Mouse (Mus musculus) embryonic fibroblast, embryonic 13.5 days (primary cell): Measurements from ENCODE around the gene Trim14. TPM values are rescaled to one million over a fixed set of nuclear protein-coding genes. Genes with fewer than 3 reads are reported as not detected.
A peak's percentile ranks its signal among the peaks of the same experiment; 100 is the strongest.

Experiments used
- H3K27ac ChIP-seq: 2 replicates; pipeline ENCODE4 v1.5.1; 2012; ENCODE audit warnings: low read length, control low read depth, inconsistent platforms; ENCODE audit not compliant: insufficient read depth
- H3K4me1 ChIP-seq: 2 replicates; pipeline ENCODE4 v1.6.1; 2011; ENCODE audit warnings: low read length; ENCODE audit not compliant: control insufficient read depth, insufficient read depth
- H3K4me3 ChIP-seq: 2 replicates; pipeline ENCODE4 v1.5.1; 2011; ENCODE audit warnings: mild to moderate bottlenecking, control low read depth, low read length; ENCODE audit not compliant: insufficient read depth
- CTCF ChIP-seq: IDR thresholded peaks from 2 replicates; pipeline ENCODE4 v1.5.1; 2011; ENCODE audit warnings: mild to moderate bottlenecking, control low read depth, low read length, moderate library complexity, borderline replicate concordance; ENCODE audit not compliant: insufficient read depth
- POLR2A ChIP-seq: IDR thresholded peaks from 2 replicates; pipeline ENCODE4 v1.6.1; 2011; ENCODE audit warnings: low read depth, mild to moderate bottlenecking, control low read depth, low read length, moderate library complexity
- polyA plus RNA-seq: library from polyadenylated mRNA; stranded (reverse); fragments of >200 nt; gene quantifications from 2 replicates; pipeline ENCODE4 v1.2.4, GENCODE M21; 2011; ENCODE audit warnings: low read depth; ENCODE audit not compliant: missing spikeins, insufficient read length

The Trim14 gene
- polyA plus RNA-seq, 1 experiment: 0.93 TPM

GRCm38 (mm10) chr4:46526798-46527557 lies 9.0 kb downstream of the Trim14 start:
- Histone ChIP-seq H3K4me3 (peak overlapping the region; percentile 25; the same call in 1 of the 2 replicates), H3K27ac (no peak overlapping the region), H3K4me1 (no peaks in the 10 kb centered on the region)
- TF ChIP-seq CTCF: peak; percentile 32; the same call in 1 of the 2 replicates
- TF ChIP-seq POLR2A: no peak

GRCm38 (mm10) chr4:46526226-46526625 lies 9.7 kb downstream of the Trim14 start:
- TF ChIP-seq POLR2A (no peak), CTCF (no peak)
- no peak overlapping the region for H3K4me3 ChIP-seq
- H3K4me1 ChIP-seq: no peaks in the 10 kb centered on the region
- no peak overlapping the region for H3K27ac ChIP-seq

- Histone ChIP-seq H3K4me3 (no peak overlapping the region), H3K4me1 (no peaks in the 10 kb centered on the region), H3K27ac (no peak overlapping the region)
- TF ChIP-seq POLR2A: no peak
- no peak for TF ChIP-seq CTCF
These were observed 12.6 kb downstream of the Trim14 start for GRCm38 (mm10) chr4:46523324-46523723.

- H3K27ac ChIP-seq: no peak overlapping the region
- H3K4me1 ChIP-seq: no peaks in the 10 kb centered on the region
- no peak for TF ChIP-seq POLR2A
- no peak for TF ChIP-seq CTCF
- no peak overlapping the region for H3K4me3 ChIP-seq
These were observed 14.5 kb downstream of the Trim14 start for GRCm38 (mm10) chr4:46521457-46521856.

- H3K27ac ChIP-seq: no peak overlapping the region
- no peak overlapping the region for H3K4me3 ChIP-seq
- no peak for TF ChIP-seq POLR2A
- no peak for TF ChIP-seq CTCF
- H3K4me1 ChIP-seq: no peaks in the 10 kb centered on the region
These were observed 15.4 kb downstream of the Trim14 start for GRCm38 (mm10) chr4:46520491-46520890.

GRCm38 (mm10) chr4:46507736-46508460 lies 28.0 kb downstream of the Trim14 start:
- no peaks in the 10 kb centered on the region for H3K4me1 ChIP-seq
- H3K4me3 ChIP-seq: peak overlapping the region; percentile 18
- H3K27ac ChIP-seq: 0 out of 2 replicates have a peak overlapping the region, but pooled peaks have one; percentile 8
- no peak for TF ChIP-seq POLR2A
- peak; percentile 73; the same call in 1 of the 2 replicates for TF ChIP-seq CTCF

GRCm38 (mm10) chr4:46506801-46507610 lies 28.9 kb downstream of the Trim14 start:
- TF ChIP-seq CTCF: no peak
- TF ChIP-seq POLR2A: peak; percentile 87
- Histone ChIP-seq H3K4me3 (peak overlapping the region; percentile 38), H3K27ac (no peak overlapping the region), H3K4me1 (no peaks in the 10 kb centered on the region)

GRCm38 (mm10) chr4:46505361-46506057 lies 30.4 kb downstream of the Trim14 start:
- Histone ChIP-seq H3K4me1 (no peaks in the 10 kb centered on the region), H3K4me3 (no peak overlapping the region), H3K27ac (no peak overlapping the region)
- TF ChIP-seq CTCF (no peak), POLR2A (no peak)

- Histone ChIP-seq H3K4me1 (no peaks in the 10 kb centered on the region), H3K27ac (no peak overlapping the region), H3K4me3 (no peak overlapping the region)
- TF ChIP-seq POLR2A (no peak), CTCF (no peak)
These were observed 32.1 kb downstream of the Trim14 start for GRCm38 (mm10) chr4:46503881-46504280.
